Mouse (Mus musculus): ENCODE results near the gene Snrnp25. TPM values are rescaled to one million over a fixed set of nuclear protein-coding genes. Genes with fewer than 3 reads are reported as not detected.

The Snrnp25 gene
- polyA plus RNA-seq, 1 experiment from 2014 or later: 103 TPM

- no peak for DNase-seq (ENCODE audit: low spot score)
These were observed 18.2 kb downstream of the Snrnp25 start for GRCm38 (mm10) chr11:32223297-32223967.

- DNase-seq (ENCODE audit: low spot score): no peak
These were observed 19.4 kb downstream of the Snrnp25 start for GRCm38 (mm10) chr11:32224468-32225139.

DNA sequence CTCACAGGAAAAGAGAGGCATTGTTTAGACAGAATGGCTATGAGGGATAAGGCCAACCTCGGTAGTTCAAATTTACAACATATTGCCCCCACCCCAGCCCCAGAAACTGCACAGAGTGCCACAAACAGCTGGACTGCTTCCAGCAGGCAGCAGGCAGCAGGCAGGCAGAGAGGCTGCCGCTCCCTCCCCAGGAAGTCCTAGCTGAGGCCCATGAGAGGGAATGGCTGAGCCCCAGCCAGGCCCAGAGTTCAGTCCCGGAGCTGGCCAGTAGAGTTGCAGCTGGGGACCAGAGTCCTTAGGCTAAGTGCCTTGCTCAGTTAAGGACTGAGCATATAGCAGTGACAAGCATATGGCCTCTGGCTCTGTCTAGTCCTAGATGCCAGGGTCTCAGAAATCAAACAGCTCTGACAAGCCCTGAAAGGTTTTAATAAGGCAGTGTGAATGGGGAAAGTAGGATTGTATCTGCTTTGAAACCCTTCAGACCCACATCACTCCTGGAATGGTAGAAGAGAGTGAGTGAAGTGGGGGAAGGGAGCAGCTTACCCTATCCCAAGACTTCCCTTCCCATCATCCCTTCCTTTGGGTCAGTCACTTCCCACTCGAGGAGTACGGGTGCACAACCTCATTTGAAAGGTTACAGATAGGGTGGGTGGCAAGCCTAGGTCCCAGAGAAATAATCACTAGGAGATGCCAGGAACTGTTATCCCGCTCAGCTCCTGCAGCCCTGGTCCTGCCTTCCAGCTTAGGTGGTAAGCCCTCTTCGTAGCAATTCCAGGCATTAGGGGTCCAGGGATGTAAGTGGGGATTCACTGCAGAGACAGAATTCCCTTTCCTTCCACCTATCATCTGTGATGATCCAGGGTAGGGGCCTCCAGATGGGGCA, 20.2 kb downstream of the Snrnp25 start:
- DNase-seq (ENCODE audit: low spot score): no peak

DNA sequence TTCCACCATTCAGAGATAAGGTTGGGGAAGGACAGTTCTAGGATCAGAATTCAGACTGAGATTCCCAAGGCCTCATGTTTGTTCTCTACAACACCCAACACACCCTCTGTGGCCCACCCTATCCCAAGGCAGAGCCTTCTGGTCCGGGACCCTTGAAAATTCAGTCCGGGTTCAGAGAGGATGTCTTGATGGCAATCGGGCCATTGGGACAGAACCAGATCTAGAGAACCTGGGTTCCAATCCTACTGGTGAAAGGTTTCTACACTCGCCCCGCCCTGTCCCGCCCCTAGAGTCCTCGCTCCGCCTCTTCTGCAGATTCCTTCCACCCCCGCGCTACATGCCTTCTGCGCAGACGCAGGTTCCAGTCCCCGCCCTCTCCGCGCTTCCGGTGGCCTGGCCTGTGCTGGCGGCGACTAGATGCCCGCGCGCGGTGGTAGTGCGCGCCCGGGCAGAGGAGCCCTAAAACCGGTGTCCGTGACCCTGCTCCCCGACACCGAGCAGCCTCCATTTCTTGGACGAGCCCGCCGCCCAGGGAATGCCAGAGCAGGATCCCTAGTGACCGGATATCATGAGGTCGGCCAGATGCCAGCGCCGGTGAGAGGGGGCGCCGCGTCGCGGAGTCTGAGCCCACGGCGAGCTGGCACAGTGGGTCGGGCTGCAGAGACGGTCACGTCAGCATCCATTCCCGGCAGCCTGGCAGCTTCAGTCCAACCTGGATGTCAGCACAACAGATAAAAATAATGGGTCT, 21.1 kb downstream of the Snrnp25 start, which contains the start of gene Mpg:
Gene Mpg, plus strand, starts transcription at position 382 of the 748 bp plus-strand sequence.
- peak; percentile 91 for DNase-seq (ENCODE audit: low spot score)

DNA sequence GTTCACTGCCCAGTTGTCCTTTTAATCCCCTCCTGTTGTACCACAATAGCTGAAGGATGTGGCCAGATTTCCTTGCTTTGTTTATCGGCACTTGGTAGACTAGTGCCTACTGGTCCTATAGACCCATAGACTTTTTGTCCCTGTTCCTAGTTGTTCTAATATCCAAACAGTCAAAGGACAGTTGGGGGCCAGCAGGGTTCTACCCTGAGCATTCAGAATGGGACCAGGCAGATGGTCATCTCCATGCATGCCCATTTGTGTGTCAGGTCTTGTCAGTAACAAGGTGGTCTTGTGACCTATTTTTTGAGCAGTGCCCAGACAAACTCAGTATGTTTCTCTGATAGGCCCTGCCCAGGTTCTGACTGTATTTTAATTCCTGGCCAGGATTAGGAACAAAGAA, 21.8 kb downstream of the Snrnp25 start:
- no peak for DNase-seq (ENCODE audit: low spot score)

DNA sequence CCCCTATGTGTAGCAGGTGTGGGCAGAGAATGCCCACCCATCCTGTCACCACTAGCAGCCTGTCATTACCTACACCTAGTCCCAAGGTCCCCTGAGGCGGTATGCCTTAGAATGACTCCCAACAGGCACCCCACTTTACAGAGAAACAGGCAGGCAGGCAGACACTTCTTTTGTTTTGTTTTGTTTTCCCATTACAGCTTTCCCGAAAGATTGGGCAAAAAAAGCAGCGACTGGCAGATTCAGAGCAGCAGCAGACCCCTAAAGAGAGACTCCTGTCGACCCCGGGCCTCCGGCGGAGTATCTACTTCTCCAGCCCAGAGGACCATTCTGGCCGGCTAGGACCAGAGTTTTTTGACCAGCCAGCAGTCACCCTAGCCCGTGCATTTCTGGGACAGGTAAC, 22.3 kb downstream of the Snrnp25 start:
- no peak for DNase-seq (ENCODE audit: low spot score)

GRCm38 (mm10) chr11:32228292-32228845, 23.2 kb downstream of the Snrnp25 start:
- DNase-seq (ENCODE audit: low spot score): no peak

GRCm38 (mm10) chr11:32230220-32230619, 25.0 kb downstream of the Snrnp25 start:
- no peak for DNase-seq (ENCODE audit: low spot score)

GRCm38 (mm10) chr11:32231125-32231524, 25.9 kb downstream of the Snrnp25 start:
- no peak for DNase-seq (ENCODE audit: low spot score)

GRCm38 (mm10) chr11:32232848-32233247, 27.6 kb downstream of the Snrnp25 start:
- DNase-seq (ENCODE audit: low spot score): no peak

- DNase-seq (ENCODE audit: low spot score): no peak
These were observed 28.7 kb downstream of the Snrnp25 start for GRCm38 (mm10) chr11:32233895-32234294.

GRCm38 (mm10) chr11:32234816-32235485, 29.7 kb downstream of the Snrnp25 start:
- DNase-seq (ENCODE audit: low spot score): no peak

DNA sequence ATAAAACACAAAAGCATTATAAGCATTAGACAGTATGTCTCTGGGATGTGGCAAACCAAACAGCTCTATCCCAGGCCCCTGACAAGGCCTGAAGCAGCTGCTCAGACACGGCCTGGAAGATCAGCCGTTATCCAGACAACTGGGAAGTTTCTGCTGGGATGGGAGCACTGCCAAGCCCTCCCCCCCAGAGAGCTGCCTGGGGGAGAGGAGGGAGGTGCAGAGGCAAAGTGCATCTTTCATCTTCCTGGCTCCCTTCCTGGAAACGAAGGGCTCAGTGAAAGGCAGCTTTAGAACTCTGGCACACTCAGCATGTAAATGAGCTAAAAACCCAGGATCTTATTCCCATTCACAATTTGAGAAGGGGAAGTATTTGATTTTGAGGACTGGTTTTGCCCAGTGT, 30.4 kb downstream of the Snrnp25 start:
- no peak for DNase-seq (ENCODE audit: low spot score)

GRCm38 (mm10) chr11:32236132-32236531, 30.9 kb downstream of the Snrnp25 start:
- DNase-seq (ENCODE audit: low spot score): no peak

DNA sequence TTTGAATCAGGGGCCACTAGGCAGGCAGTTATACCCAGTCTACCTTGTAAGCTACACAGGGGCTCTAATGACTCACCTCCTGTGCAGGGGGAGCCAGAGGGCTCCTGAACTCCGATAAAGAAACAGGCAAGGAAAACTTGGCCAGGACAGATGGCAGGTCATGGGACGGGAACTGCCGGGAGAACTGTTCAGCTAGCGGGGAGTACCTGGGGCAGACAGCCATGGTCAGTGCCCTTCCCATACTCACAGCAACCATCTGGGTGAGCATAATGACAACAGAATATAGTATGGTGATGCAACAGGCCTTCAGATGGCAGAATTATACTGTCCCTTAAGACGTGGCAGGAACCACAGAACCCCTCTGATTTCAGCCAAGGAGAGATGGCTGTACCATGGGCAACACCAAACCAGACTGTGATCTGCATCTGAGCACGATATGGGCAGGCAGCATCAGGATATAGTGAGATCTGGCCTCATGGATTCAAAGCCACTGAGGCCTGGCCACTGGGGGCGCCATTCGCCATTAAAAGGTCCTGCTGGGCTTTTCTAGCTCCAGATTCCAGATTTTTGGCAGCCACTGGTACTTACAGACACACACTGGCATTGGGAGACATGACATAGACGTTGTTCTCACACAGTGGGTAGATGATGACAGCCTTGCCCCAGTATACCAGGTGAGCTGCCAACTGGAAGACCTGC, 31.6 kb downstream of the Snrnp25 start:
- peak; percentile 35 for DNase-seq (ENCODE audit: low spot score)

DNA sequence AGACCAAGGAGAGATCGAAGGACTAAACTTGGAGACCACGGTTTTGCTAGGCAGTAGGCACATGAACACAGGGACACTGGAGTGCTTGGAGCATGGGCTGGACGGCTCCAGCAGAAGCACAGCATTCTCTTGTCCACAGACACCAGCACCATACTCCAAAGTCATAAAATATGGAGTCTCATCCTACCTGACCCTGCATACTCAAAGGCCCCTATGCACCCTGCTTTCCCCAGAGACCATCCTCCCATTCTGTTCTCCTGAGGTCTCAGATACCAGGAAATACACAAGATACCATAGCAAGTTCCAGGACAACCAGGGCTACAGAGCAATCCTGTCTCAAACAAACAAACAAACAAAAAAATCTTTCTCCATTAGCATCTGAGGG, 32.2 kb downstream of the Snrnp25 start:
- no peak for DNase-seq (ENCODE audit: low spot score)

DNA sequence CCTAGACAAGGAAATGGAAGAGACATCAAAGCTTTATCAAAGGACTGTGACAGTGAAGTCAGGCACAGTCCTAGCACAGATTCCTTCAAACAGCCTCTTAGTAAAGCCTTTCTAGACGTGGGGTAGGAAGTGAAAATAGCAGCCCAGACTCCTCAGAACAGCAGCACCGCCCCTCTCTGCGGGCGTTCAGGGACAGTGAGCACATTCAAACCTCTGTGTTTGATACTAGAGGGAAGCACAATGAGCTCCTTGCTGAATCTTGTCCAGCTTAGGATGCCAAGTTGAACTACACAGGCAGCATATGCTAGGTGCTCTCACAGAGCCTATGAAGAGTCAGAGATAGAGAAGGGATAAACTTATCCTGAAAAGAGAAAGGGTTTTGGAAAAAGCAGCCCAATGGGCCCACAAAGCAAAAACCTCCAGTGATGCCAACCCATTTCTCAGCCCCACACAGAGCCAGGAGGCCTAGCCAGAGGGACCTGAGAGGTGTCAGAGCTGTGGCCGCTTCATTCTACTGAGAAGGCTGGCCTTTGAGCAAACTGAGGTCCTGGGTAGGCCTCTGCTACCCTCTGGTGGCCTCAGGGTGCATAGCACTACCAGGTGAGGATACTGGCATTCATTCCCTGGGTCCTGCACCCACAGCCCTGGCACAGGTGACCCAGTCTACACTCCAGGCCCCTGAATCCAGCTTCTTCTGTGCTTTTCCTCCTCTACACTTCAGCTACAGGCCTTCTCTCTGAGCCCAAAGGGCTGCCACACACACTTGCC, 33.1 kb downstream of the Snrnp25 start:
- DNase-seq (ENCODE audit: low spot score): peak; percentile 74

- no peak for DNase-seq (ENCODE audit: low spot score)
These were observed 36.2 kb downstream of the Snrnp25 start for GRCm38 (mm10) chr11:32241391-32241790.

- no peak for DNase-seq (ENCODE audit: low spot score)
These were observed 37.0 kb downstream of the Snrnp25 start for GRCm38 (mm10) chr11:32242209-32242608.

All from thymus, postnatal 0 days (tissue).